Mouse (Mus musculus): Measurements from ENCODE around the gene Rhpn2. TPM values are rescaled to one million over a fixed set of nuclear protein-coding genes. Genes with fewer than 3 reads are reported as not detected.

Gene Rhpn2
- 0.17 TPM in 1 of 2 replicates, not detected in the other for polyA plus RNA-seq (2012; ENCODE audit: low replicate concordance)

GRCm38 (mm10) chr7:35333692-35334526 is at the start of gene Rhpn2:
Gene Rhpn2 (plus strand): TSS chr7:35334170.

GRCm38 (mm10) chr7:35317729-35318609 is 16.0 kb upstream of the Rhpn2 start, which contains the start of gene Gpatch1:
Gene Gpatch1 (minus strand): TSS chr7:35318440.

GRCm38 (mm10) chr7:35396542-35397168 is 62.7 kb downstream of the Rhpn2 start, which contains the start of the genes Faap24 and Cep89:
Gene Faap24 (minus strand): TSS chr7:35396836.
Gene Cep89 (plus strand): TSS chr7:35397035.

Other genes with a start within 250 kb of the Rhpn2 start
- 20.0 and 101 TPM in 2 replicates for gene Cebpa, start 214.9 kb upstream of the Rhpn2 start, polyA plus RNA-seq (2012; ENCODE audit: low replicate concordance)
- gene Slc7a10, start 147.8 kb upstream of the Rhpn2 start, polyA plus RNA-seq (2012; ENCODE audit: low replicate concordance) = 0.84 and 3.0 TPM in 2 replicates
- gene Lrp3, start 118.7 kb upstream of the Rhpn2 start, polyA plus RNA-seq (2012; ENCODE audit: low replicate concordance) = 0.08 and 0.12 TPM in 2 replicates
- 8.9 and 12.6 TPM in 2 replicates for gene Gpatch1, start 15.7 kb upstream of the Rhpn2 start, polyA plus RNA-seq (2012; ENCODE audit: low replicate concordance)
- gene Faap24, start 62.7 kb downstream of the Rhpn2 start, polyA plus RNA-seq (2012; ENCODE audit: low replicate concordance) = 5.4 and 10.2 TPM in 2 replicates
- gene Cep89, start 62.9 kb downstream of the Rhpn2 start, polyA plus RNA-seq (2012; ENCODE audit: low replicate concordance) = 5.7 and 6.2 TPM in 2 replicates
- not detected in 2 replicates for gene Slc7a9, start 114.6 kb downstream of the Rhpn2 start, polyA plus RNA-seq (2012; ENCODE audit: low replicate concordance)
- not detected in 2 replicates for gene Tdrd12, start 203.6 kb downstream of the Rhpn2 start, polyA plus RNA-seq (2012; ENCODE audit: low replicate concordance)
- gene Nudt19, start 222.1 kb downstream of the Rhpn2 start, polyA plus RNA-seq (2012; ENCODE audit: low replicate concordance) = 12.5 and 12.6 TPM in 2 replicates